Mouse (Mus musculus) B cell, adult (primary cell): Measurements from ENCODE around the gene Rgs8. TPM values are rescaled to one million over a fixed set of nuclear protein-coding genes. Genes with fewer than 3 reads are reported as not detected.

Experiments used
- total RNA-seq: library from RNA; stranded (reverse); gene quantifications from 4 replicates; pipeline ENCODE4 v1.2.4, GENCODE M21; 2023; ENCODE audit not compliant: inconsistent age

Rgs8 gene
- not detected in 4 replicates for total RNA-seq

DNA sequence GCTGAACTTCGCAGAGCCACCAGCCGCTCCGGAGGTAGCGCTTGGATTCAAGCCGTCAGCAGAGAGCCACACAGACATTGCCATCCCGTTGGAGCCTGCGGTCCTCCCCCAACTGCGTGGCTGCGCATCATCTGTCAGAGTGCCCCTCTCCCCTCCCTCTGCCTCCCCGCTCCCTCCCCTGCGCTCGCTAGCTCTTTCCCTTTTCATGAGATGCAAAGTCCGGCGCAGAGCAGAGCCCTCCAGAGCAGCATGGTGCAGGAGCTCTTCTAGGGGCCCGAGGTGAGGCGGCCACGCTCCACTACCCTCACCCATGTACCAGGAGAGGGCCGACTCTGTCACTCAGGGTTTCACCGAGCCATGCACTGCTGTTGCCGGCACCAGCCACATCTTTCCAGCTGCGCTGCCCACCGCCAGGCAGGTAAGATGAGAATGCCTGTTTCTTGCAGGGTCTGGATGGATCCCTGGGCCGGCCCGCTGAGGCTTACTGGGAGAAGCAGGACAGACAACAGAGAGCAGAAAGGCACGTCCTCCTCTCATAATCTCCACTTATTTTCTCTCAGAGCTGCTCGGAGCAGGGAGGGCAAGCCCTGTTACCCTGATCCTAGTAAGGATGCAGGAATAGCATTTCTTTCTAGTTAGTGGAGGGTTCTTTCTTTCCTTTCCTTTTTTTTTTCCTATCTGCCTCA lies at the start of gene Rgs8:
Gene Rgs8, plus strand, starts transcription at position 88 of the 686 bp plus-strand sequence.

DNA sequence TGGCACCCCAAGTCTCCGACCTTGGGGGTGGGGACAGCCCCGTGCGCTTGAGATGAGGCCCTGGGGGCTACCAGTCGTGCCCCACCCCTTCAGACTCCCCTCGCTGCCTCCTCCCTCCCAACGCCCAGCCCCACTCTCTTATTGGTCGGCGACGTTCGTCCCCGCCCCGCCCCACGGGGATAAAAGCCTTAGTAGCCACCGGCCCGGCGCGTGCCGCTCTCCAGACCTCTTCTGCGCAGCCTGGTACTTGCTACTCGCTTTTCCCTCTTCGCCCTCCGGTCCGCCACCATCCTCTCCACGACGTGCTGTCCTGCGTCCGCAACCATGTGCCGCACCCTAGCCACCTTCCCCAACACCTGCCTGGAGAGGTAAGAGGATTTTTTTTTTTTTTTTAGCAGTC lies 87.3 kb downstream of the Rgs8 start, which contains the start of gene Rgs16:
Gene Rgs16, plus strand, starts transcription at position 205 of the 400 bp plus-strand sequence.

DNA sequence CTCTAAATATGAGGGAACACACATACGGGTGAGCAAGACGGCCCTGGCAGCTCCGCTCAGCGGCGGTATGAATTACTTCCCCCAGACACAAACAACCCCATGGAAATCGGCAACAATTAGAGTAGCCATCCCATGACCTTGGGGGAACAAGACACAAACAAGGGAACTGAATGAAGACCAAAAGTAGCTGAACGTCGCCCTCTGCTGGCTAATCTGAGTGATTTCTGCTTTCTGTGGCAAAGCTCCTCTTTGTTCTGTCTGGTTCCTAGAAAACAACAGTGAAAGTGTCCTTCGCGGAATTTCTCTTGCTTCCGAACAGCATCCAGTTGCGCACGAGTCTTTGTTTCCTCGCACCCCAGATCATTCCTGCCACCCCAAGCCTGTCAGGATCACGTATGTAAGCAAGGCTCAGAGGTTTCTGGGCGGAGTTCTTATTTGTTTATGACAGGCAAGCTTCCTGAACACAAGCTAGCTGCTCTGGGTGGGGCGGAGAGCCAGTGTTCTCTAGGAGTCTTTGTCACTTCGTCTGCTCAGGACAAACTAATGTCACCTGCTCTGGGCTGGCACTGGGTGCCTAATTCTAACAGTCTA lies 96.5 kb downstream of the Rgs8 start, which contains the start of gene Rnasel:
Gene Rnasel, plus strand, starts transcription at position 216 of the 591 bp plus-strand sequence.

Other genes with a start within 250 kb of the Rgs8 start
- 2.4 to 4.9 TPM (median 2.7 TPM) in 4 replicates for gene Shcbp1l, start 227.9 kb upstream of the Rgs8 start, total RNA-seq
- gene Dhx9, start 165.4 kb upstream of the Rgs8 start, total RNA-seq: 406 to 428 TPM (median 419 TPM) in 4 replicates
- 0.35 to 0.54 TPM in 2 of 4 replicates, not detected in the others for gene Npl, start 103.0 kb upstream of the Rgs8 start, total RNA-seq
- 7.9 to 8.6 TPM (median 8.3 TPM) in 4 replicates for gene Rgs16, start 87.3 kb downstream of the Rgs8 start, total RNA-seq
- gene Rnasel, start 96.4 kb downstream of the Rgs8 start, total RNA-seq: 11.6 to 15.3 TPM (median 14.0 TPM) in 4 replicates
- not detected in 4 replicates for gene Rgsl1, start 191.1 kb downstream of the Rgs8 start, total RNA-seq
- not detected in 4 replicates for gene Teddm1b, start 221.3 kb downstream of the Rgs8 start, total RNA-seq
- not detected in 4 replicates for gene Teddm1a, start 238.7 kb downstream of the Rgs8 start, total RNA-seq
- gene Glul, start 246.9 kb downstream of the Rgs8 start, total RNA-seq: 128 to 146 TPM (median 139 TPM) in 4 replicates
- gene Teddm2, start 247.2 kb downstream of the Rgs8 start, total RNA-seq: 0.42 to 0.84 TPM (median 0.61 TPM) in 4 replicates